Mouse (Mus musculus) activated CD4-positive, CD25-positive, alpha-beta regulatory T cell, adult 4 months (primary cell): ENCODE data around the gene Arhgef18. TPM values are rescaled to one million over a fixed set of nuclear protein-coding genes. Genes with fewer than 3 reads are reported as not detected.

Source experiments
- ATAC-seq: one replicate; pipeline ENCODE4 v1.8.0; 2017
- polyA plus RNA-seq, 2 experiments: library from polyadenylated mRNA; unstranded; fragments of 100-300 nt; shearing (Covaris generic); gene quantifications; one replicate each; pipeline ENCODE4 v1.2.1; 2017

Arhgef18 gene
- polyA plus RNA-seq, 2 experiments from 2014 or later = 23.2 to 30.6 TPM

DNA sequence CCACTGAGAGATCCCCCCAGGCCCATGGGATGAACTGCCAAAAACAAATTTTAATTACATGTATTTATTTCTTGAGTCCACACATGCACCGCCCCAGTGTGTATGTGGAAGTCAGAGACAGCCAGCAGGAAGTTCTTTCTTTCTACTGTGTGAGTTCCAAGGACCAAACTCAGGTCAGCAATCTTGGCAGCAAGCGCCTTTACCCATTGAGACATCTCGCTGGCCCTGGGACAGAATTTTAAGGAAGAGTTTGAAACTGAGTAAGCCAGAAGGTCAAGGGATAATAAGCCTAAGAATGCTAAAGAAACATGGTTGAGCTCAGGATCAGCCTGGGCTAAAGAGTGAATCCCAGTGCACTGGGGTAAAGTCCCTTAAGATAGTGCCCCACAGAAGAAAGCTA lies 4.8 kb downstream of the Arhgef18 start:
- no peak for ATAC-seq

DNA sequence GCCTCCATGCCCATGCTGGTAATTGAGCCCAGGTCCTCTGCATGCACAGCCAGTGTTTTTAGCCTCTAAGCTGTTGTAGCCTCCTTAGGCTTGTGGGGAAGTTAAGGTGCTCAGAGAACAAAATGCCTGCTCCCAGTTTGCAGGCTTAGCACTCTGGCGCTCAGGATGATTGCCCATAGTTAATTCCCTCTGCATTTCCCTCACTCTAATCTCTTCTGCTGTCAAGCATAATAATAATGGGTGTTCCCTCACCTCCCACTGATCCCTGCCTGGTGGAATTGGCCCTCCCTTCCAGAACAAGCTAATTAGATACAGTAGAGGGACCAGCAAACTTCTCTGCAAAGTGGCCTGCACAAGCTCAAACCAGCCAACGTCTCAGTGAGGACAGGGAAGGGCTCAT lies 7.7 kb downstream of the Arhgef18 start:
- ATAC-seq = no peak

DNA sequence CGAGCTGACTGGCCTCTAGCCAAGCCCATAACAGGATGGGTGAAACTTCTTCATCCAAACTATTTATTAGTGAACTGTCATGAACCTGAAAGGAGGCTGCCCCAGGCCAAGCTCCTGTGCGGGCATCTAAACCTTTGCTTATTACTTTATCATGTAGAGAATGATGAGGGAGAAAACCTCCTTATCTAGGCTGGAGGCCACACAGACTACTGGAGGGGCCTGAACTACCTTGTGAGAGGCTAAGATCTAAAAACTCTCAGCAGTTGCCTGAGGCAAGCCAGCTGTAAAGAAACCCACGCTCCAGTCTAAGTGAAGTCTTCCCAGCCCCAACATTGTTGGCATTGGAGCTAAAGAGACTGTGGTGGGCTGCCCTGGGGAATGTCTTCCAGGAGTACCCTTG lies 14.6 kb downstream of the Arhgef18 start:
- ATAC-seq = no peak

DNA sequence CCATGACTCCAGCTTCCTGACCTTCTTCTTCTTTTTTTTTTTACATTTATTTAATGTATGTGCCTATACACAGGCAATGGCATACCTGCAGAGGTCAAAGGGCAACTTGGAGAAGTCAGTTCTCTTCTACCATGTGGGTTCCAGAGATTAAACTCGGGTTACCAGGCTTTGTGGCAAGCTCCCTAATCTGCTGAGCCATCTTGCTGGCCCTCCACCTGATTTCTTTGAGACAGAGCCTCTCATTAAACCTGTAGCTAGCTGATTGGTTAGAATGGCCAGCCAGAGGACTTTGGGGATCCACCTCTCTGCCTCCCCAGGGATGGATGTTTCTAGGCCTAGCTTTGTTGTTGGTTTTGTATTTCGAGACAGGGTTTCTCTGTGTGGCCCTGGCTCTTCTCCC lies 18.3 kb downstream of the Arhgef18 start:
- ATAC-seq = no peak

DNA sequence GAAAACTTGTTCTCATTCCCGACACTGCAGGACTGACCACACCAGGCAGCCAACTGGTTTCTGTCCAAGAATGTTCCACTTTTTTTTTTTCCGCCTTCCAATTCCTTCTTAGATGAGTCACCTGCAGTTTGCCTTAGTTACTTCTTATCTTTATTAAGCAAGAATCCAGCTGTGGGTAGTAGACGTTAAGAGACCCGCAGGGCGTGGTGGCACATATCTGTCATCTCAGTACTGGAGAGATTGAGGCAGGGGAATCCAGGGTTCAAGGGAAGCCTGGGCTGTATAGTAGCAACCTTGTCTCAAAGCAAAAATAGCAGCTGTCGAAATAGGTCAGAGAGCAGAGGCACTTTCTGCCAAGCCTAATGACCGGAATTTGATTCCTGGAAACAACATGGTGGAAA lies 19.1 kb downstream of the Arhgef18 start:
- ATAC-seq = no peak

- ATAC-seq = no peak
Observed at GRCm38 (mm10) chr8:3412816-3413215, 20.0 kb downstream of the Arhgef18 start.

DNA sequence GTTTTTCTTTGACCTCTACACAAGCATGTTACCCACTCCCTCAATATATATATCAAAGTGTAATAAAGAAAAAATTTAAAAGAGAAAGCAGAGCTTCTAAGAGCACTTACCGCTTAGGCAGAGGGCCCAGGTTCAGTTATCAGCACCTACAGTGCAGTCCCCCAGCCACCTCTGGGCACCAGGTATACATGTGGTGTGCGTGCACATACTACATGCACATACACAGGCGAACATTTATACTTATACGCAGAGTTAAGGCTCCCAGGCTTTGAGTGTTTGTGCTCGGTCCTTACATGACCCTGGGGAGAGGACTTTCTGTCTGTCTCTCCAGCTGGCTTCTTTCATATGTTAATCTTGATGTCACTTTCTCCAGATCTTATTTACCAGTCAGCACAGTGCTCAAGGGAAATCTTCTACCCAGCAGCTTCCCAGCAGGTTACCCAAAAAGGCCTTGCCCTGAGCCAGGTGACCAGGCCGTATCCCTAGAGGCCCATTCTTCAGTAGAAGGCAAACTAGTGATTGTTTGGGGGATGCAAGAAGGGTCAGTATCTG lies 21.9 kb downstream of the Arhgef18 start:
- ATAC-seq = no peak

DNA sequence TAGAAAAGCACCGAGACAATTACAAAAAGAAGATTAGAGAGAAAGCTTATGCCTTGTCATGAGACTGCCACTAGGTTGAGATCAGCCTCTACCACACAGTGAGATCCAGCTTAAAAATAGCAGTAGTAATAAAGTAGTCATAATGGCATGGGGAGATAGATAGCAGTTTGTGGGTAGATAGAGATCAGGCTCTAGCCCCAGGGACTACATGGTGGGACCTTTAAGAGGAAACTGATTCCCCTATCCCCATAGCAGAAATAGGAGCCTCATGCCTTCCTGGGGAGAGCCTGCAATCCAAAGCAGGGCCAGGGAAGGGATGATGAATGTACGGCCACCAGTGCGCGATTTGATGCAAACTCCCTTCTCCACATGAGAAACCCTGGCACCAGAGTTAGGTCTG lies 22.5 kb downstream of the Arhgef18 start:
- ATAC-seq = no peak

DNA sequence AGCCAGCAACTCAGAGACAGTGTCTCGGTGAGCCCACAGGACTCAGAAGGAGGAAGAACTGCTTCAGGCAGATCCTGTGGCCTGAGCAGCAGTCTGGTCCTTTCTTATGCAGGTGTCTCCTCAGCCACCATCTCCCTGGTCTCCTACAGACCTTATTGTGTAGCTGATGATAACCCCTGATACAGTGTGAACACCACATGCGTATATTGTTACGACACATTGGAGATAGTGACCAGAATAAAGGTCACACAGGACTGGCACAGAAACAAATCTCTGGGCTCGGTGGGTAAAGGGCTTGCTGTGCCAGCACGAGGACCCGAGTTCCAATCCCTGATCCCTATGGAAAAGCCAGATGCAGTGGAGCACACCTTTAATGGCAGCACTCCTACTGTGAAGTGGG lies 22.9 kb downstream of the Arhgef18 start:
- ATAC-seq = no peak

DNA sequence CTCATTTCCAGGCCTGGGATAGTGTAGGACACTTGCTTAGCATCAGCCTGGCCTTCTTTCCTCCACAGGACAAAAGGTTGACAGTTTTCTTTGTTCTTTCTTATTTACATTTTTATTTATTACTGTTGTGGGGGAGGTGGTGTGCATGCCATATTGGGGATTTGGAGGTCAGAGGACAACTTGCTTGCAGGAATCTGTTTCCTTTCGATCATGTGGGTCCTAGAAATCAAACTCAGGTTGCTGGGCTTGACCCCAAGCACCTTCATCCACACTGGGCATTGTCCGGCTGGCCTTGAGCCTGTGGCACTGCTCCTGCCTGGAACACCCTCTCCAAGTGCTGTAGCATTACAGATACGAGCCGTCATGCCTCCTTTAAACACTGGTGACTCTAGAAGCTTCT lies 24.0 kb downstream of the Arhgef18 start:
- ATAC-seq = no peak

DNA sequence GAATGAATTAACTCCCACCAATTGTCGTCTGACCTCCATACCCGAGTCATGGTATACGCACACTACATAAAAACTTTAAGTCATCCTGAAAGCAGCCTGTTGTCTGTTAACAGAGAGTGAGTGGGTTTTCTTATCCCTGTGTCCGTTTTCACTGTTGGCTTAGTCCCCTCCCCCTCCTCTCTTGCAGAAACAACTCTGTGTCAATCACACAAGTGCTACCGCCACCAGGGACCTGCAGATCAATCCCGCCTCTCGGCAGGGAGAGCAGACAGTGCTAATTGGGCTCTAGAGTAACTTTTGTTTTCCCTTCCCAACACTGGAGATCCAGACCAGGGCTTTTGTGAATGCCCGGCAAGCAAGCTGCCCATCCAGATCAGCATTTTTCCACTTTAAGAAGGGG lies 24.6 kb downstream of the Arhgef18 start:
- ATAC-seq = no peak

GRCm38 (mm10) chr8:3418101-3418500 lies 25.3 kb downstream of the Arhgef18 start:
- ATAC-seq = no peak

GRCm38 (mm10) chr8:3420105-3420706 lies 27.4 kb downstream of the Arhgef18 start:
- no peak for ATAC-seq

- ATAC-seq = no peak
Observed at GRCm38 (mm10) chr8:3421507-3421906, 28.7 kb downstream of the Arhgef18 start.

GRCm38 (mm10) chr8:3425217-3425616 lies 32.4 kb downstream of the Arhgef18 start:
- no peak for ATAC-seq

- no peak for ATAC-seq
Observed at GRCm38 (mm10) chr8:3426211-3426610, 33.4 kb downstream of the Arhgef18 start.

- ATAC-seq = no peak
Observed at GRCm38 (mm10) chr8:3428426-3428825, 35.6 kb downstream of the Arhgef18 start.

DNA sequence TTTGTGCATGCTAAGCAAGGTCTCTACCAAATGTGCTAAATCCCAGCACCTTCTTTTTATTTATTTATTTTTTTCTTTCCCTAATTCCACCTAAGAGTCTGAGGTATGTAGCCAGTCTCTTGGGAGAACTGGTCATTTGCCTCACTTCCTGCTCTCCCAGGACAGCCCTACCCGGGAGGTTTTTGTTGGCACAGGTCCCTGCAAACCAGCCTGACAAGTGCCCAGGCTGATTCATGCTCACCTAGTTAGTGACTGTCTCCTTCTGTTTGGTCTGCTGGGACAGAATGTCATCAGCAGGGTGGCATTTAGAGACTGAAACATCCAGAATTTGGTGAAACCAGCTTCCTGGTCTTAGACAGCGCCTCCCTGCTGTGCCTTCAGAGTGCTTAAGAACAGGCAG lies 37.2 kb downstream of the Arhgef18 start:
- no peak for ATAC-seq

- no peak for ATAC-seq
Observed at GRCm38 (mm10) chr8:3431113-3431512, 38.3 kb downstream of the Arhgef18 start.

DNA sequence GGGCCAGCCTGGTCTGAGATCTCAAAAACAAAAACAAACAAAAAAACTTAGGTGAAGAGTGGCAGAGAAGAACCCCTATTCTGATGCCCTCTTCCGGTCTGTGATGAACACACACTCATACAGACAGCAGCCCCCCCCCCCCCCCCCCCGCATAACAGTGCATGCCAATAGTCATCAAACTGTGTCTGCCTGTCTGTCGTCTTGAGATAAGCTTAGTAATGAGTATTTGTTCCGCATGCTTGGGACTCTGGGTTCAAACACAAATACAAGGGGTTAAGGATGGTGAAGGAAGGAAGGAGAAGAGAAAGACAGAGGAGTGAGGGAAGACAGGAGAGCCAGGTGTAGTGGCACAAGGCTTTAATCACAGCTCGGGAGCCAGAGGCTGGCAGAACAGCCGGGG lies 43.7 kb downstream of the Arhgef18 start:
- ATAC-seq = no peak

DNA sequence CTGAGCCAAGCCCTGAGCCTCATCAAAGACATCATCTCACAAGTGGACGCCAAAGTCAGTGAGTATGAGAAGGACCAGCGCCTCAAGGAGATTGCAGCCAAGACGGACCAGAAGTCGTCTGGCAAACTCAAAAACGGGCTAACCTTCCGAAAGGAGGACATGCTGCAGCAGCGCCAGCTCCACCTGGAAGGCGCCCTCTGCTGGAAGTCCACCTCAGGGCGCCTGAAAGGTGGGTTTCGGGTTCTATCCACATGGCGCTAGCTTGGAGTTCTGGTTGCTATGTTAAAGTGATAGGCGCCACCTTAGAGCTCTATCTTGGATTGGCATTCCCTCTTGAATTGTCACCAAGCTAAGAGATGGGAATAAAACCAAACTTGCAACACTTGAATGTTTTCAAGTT lies 46.7 kb downstream of the Arhgef18 start:
- no peak for ATAC-seq

- ATAC-seq = no peak
Observed at GRCm38 (mm10) chr8:3449226-3449625, 56.4 kb downstream of the Arhgef18 start.

GRCm38 (mm10) chr8:3450670-3451069 lies 57.9 kb downstream of the Arhgef18 start:
- peak; percentile 55 for ATAC-seq

- ATAC-seq = no peak
Observed at GRCm38 (mm10) chr8:3451992-3452391, 59.2 kb downstream of the Arhgef18 start.

DNA sequence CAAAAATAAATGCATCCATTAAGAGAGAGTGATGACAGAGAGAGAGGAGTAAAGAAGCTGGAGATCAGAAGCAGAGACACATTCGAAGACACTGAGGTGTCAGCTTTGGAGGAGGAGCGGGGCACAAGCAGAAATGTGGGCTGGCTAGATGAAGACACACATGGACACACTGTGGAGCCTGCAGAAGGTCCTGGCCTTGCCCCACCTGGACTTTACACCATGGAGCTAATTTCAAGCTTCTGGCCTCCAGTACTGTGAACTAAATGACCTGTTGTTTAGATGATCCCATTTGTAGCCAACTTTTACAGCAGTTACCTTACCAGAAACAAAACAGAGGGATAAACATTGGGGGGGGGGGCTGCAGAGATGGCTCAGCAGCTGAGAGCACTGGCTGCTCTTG lies 70.4 kb downstream of the Arhgef18 start:
- no peak for ATAC-seq
